10 mouse cellular contexts compared by ENCODE assay signal in genomic region chr3:84022723-84023122, GRCm38 (mm10). TPM values are rescaled to one million over a fixed set of nuclear protein-coding genes. Genes with fewer than 3 reads are reported as not detected.
A peak's percentile ranks its signal among the peaks of the same experiment; 100 is the strongest.
DNase-seq lines count a peak whose midpoint lies in the region; ATAC-seq and TF ChIP-seq lines count a peak whose summit lies in the region.
"Had no signal": no experiment of that assay in that cellular context is flagged by ENCODE, and none has a peak within 500 bp of the region (broad histone marks: within the 10 kb centered on the region; RNA-seq: fewer than 3 reads in every experiment).

No protein-coding gene starts in this region.

- in situ Hi-C loops in CH12.LX (cut with MboI; ENCODE audit: low pct_ligation_motif_present, low pct_unique_long_range_greater_than_20kb, low sequenced_read_pairs), result no loop called here

- H3K9ac ChIP-seq in kidney, embryonic 16.5 days (replicated peaks; ENCODE audit: low read length), result no peak overlapping the region
- no peak overlapping the region for H3K9ac ChIP-seq in CH12.LX (ENCODE audit: insufficient read depth, low read depth)

- peaks cover 9% of the 10 kb centered on the region for H3K79me2 ChIP-seq in CH12.LX (replicated peaks; ENCODE audit: control insufficient read depth, extremely low read depth, insufficient read depth, poor library complexity, severe bottlenecking)

- dilution Hi-C loops in CH12.LX (cut with MboI; ENCODE audit: extremely low pct_ligation_motif_present, extremely low pct_unique_long_range_greater_than_20kb, low sequenced_read_pairs), result no loop called here

- ATAC-seq in kidney, embryonic 16.5 days (ENCODE audit: low FRiP score, low TSS enrichment), result peak; percentile 58; the same call in 1 of the 2 replicates
- peak; percentile 19; the same call in 1 of the 2 replicates for ATAC-seq in erythroblast, adult 5-6 weeks (replicated peaks; ENCODE audit: low FRiP score, poor library complexity, severe bottlenecking)
- ATAC-seq in megakaryocyte-erythroid progenitor cell, adult 5-6 weeks (replicated peaks; ENCODE audit: low FRiP score, low TSS enrichment, poor library complexity, severe bottlenecking), result peak; percentile 27; the same call in 1 of the 2 replicates

- no peak overlapping the region for H3K4me2 ChIP-seq in kidney, embryonic 16.5 days (replicated peaks; ENCODE audit: low read depth, low read length)
- peak overlapping the region; percentile 6; the same call in 1 of the 2 replicates for H3K4me2 ChIP-seq in CH12.LX (ENCODE audit: insufficient read depth, low read depth, poor library complexity, severe bottlenecking)

- TF ChIP-seq POLR2A in CH12.LX (IDR thresholded peaks at IDR 0.05; ENCODE audit: low read depth, low read length), result no peak
- TF ChIP-seq POLR2A in thymus, adult 2 months (IDR thresholded peaks at IDR 0.05; ENCODE audit: control insufficient read depth, extremely low read depth, insufficient read depth, low read length, poor library complexity), result no peak

- no peaks in the 10 kb centered on the region for H3K9me3 ChIP-seq in kidney, embryonic 16.5 days (ENCODE audit: low read length)
- H3K9me3 ChIP-seq in CH12.LX (replicated peaks; ENCODE audit: low read length), result no peaks in the 10 kb centered on the region

- no peaks in the 10 kb centered on the region for H3K27me3 ChIP-seq in kidney, embryonic 16.5 days (ENCODE audit: insufficient read depth, low read length)
- H3K27me3 ChIP-seq in CH12.LX (replicated peaks), result no peaks in the 10 kb centered on the region
- no peaks in the 10 kb centered on the region for H3K27me3 ChIP-seq in thymus, adult 2 months (ENCODE audit: control insufficient read depth, insufficient read depth, low read length)

- DNase-seq in kidney, postnatal 10 days, result no peak
- DNase-seq in CH12.LX (ENCODE audit: extremely low read depth), result peak; percentile 77
- no peak for DNase-seq in thymus, adult 2 months
- DNase-seq in right cerebral cortex, postnatal 4 days, result no peak
- DNase-seq in kidney, postnatal 25 days, result no peak
- DNase-seq: adrenal gland, postnatal 36 days had no signal

- 0 out of 2 replicates have a peak, but pooled peaks cover 2% of the 10 kb centered on the region for H3K36me3 ChIP-seq in kidney, embryonic 16.5 days (ENCODE audit: insufficient read depth, low read length)
- peaks cover 19 to 73% of the 10 kb centered on the region in 2 experiments for H3K36me3 ChIP-seq in CH12.LX (replicated peaks in 1 of 2; ENCODE audit: control insufficient read depth in 1 of 2, insufficient read depth in 1 of 2, low read length in 1 of 2)
- H3K36me3 ChIP-seq in thymus, adult 2 months (ENCODE audit: control insufficient read depth, insufficient read depth, low read length), result no peaks in the 10 kb centered on the region; the same call in 1 of the 2 replicates

- H3K4me3 ChIP-seq in kidney, embryonic 16.5 days (ENCODE audit: low read length), result no peak overlapping the region
- H3K4me3 ChIP-seq in CH12.LX (replicated peaks in 1 of 3; ENCODE audit: low read depth in 2 of 3, low read length in 2 of 3, poor library complexity in 1 of 3), result no peak overlapping the region
- no peak overlapping the region for H3K4me3 ChIP-seq in thymus, adult 2 months (ENCODE audit: control insufficient read depth, insufficient read depth, low read length)
- H3K4me3 ChIP-seq: layer of hippocampus, adult 2 months had no signal

- peaks cover 29% of the 10 kb centered on the region for H3K4me1 ChIP-seq in kidney, embryonic 16.5 days (ENCODE audit: insufficient read depth, low read length)
- peaks cover 20 to 95% of the 10 kb centered on the region in 2 experiments for H3K4me1 ChIP-seq in CH12.LX (ENCODE audit: control insufficient read depth in 1 of 2, insufficient read depth in 2 of 2)
- H3K4me1 ChIP-seq in thymus, adult 2 months (replicated peaks; ENCODE audit: control insufficient read depth, insufficient read depth, low read length), result peaks cover 5% of the 10 kb centered on the region

- TF ChIP-seq RAD21 in CH12.LX (IDR thresholded peaks at IDR 0.05; ENCODE audit: low read depth, low read length), result no peak; the same call in 1 of the 2 replicates

- H3K27ac ChIP-seq in kidney, embryonic 16.5 days (ENCODE audit: low read length), result no peak overlapping the region
- no peak overlapping the region for H3K27ac ChIP-seq in CH12.LX (ENCODE audit: insufficient read depth, low read depth)
- no peak overlapping the region for H3K27ac ChIP-seq in thymus, adult 2 months (ENCODE audit: control insufficient read depth, insufficient read depth, low read length)
- H3K27ac ChIP-seq: layer of hippocampus, adult 2 months had no signal

- TF ChIP-seq EP300 in CH12.LX (IDR thresholded peaks at IDR 0.05; ENCODE audit: low read length), result no peak

- 67% methylated on average over 5 of the region's 5 CpGs for WGBS in kidney, embryonic 16.5 days
- WGBS in thymus, adult 2 months, result 84% methylated on average over 5 of the region's 5 CpGs

- no peak for TF ChIP-seq CTCF in CH12.LX (conservative IDR thresholded peaks at IDR 0.05 in 1 of 2, IDR thresholded peaks at IDR 0.05 in 1 of 2; ENCODE audit: low read depth in 2 of 2, low read length in 2 of 2)
- TF ChIP-seq CTCF in thymus, adult 2 months (IDR thresholded peaks at IDR 0.05; ENCODE audit: borderline replicate concordance, control insufficient read depth, extremely low read depth, insufficient read depth, low read length, poor library complexity), result no peak

TF ChIP-seq in CH12.LX, 34 proteins besides CTCF, POLR2A, EP300 and RAD21:
- TF ChIP-seq MAX (IDR thresholded peaks at IDR 0.05; ENCODE audit: low read length) (no peak), MAZ (IDR thresholded peaks at IDR 0.05; ENCODE audit: low read depth, low read length) (no peak), TCF12 (IDR thresholded peaks at IDR 0.05; ENCODE audit: low read depth, low read length) (no peak; the same call in 1 of the 2 replicates), ZNF384 (IDR thresholded peaks at IDR 0.05; ENCODE audit: low read depth, low read length) (no peak), UBTF (IDR thresholded peaks at IDR 0.05; ENCODE audit: low read depth, low read length) (0 out of 2 replicates have a peak, but pooled peaks have one; percentile 48), E2F4 (IDR thresholded peaks at IDR 0.05; ENCODE audit: insufficient replicate concordance, low read depth, low read length) (no peak), MAFK (IDR thresholded peaks at IDR 0.05; ENCODE audit: insufficient replicate concordance, low read length) (0 out of 2 replicates have a peak, but pooled peaks have one; percentile 66), CHD1 (IDR thresholded peaks at IDR 0.05; ENCODE audit: low read depth, low read length) (no peak), SIN3A (IDR thresholded peaks at IDR 0.05; ENCODE audit: low read length) (no peak), ZMIZ1 (IDR thresholded peaks at IDR 0.05; ENCODE audit: low read depth, low read length) (no peak), MEF2A (IDR thresholded peaks at IDR 0.05; ENCODE audit: borderline replicate concordance, low read depth, low read length) (peak; percentile 60), ZC3H11A (IDR thresholded peaks at IDR 0.05; ENCODE audit: low read depth, low read length) (no peak), TBP (conservative IDR thresholded peaks at IDR 0.05; ENCODE audit: low read depth, low read length) (0 out of 2 replicates have a peak, but pooled peaks have one; percentile 28), NRF1 (IDR thresholded peaks at IDR 0.05; ENCODE audit: low read depth, low read length) (no peak), MXI1 (IDR thresholded peaks at IDR 0.05; ENCODE audit: low read depth, low read length) (no peak), USF2 (conservative IDR thresholded peaks at IDR 0.05; ENCODE audit: low read depth, low read length) (no peak), ZKSCAN1 (IDR thresholded peaks at IDR 0.05; ENCODE audit: borderline replicate concordance, low read depth, low read length) (no peak), GABPA (IDR thresholded peaks at IDR 0.05; ENCODE audit: insufficient replicate concordance, low read depth, low read length) (no peak), PAX5 (IDR thresholded peaks at IDR 0.05; ENCODE audit: low read length) (no peak), SMC3 (IDR thresholded peaks at IDR 0.05; ENCODE audit: low read depth, low read length) (no peak), JUND (conservative IDR thresholded peaks at IDR 0.05; ENCODE audit: low read depth, low read length) (no peak), MYC (IDR thresholded peaks at IDR 0.05; ENCODE audit: low read depth, low read length) (no peak), BHLHE40 (IDR thresholded peaks at IDR 0.05; ENCODE audit: low read depth, low read length) (peak; percentile 94), RCOR1 (conservative IDR thresholded peaks at IDR 0.05; ENCODE audit: low read depth, low read length) (0 out of 2 replicates have a peak, but pooled peaks have one; percentile 36), HCFC1 (IDR thresholded peaks at IDR 0.05; ENCODE audit: low read depth, low read length) (no peak), KAT2A (IDR thresholded peaks at IDR 0.05; ENCODE audit: insufficient replicate concordance, low read length) (no peak), CHD2 (IDR thresholded peaks at IDR 0.05; ENCODE audit: low read length) (no peak), JUN (IDR thresholded peaks at IDR 0.05; ENCODE audit: insufficient read depth, low read depth, low read length) (no peak), USF1 (IDR thresholded peaks at IDR 0.05; ENCODE audit: low read depth, low read length) (no peak), NELFE (IDR thresholded peaks at IDR 0.05; ENCODE audit: low read depth, low read length) (no peak), ETS1 (conservative IDR thresholded peaks at IDR 0.05; ENCODE audit: low read depth, low read length) (peak; percentile 86), ELF1 (IDR thresholded peaks at IDR 0.05; ENCODE audit: low read depth, low read length) (0 out of 2 replicates have a peak, but pooled peaks have one; percentile 7), IRF4 (IDR thresholded peaks at IDR 0.05; ENCODE audit: low read depth, low read length) (peak; percentile 78), POLR2AphosphoS2 (IDR thresholded peaks at IDR 0.05; ENCODE audit: low read depth, low read length) (no peak)

RNA-seq across cellular contexts. Expression of gene Tmem131l, which starts 17.3 kb away (rescaled TPM):
- polyA plus RNA-seq in kidney, embryonic 16.5 days (2015; fragmentation: Nextera tagmentation; extraction: Ambion mirVana), result 33.5 and 35.1 TPM in 2 replicates
- total RNA-seq in CH12.LX (2012; rRNA removed) (28.7 and 37.1 TPM in 2 replicates), CH12.LX (2014; rRNA removed) (29.4 and 32.7 TPM in 2 replicates)
- polyA plus RNA-seq in CH12.LX (2012; ENCODE audit: insufficient read length, low read depth), result 78.5 and 89.7 TPM in 2 replicates
- total RNA-seq in erythroblast, adult 5-6 weeks (2015; ENCODE audit: low replicate concordance), result 753 and 807 TPM in 2 replicates
- 938 and 1,004 TPM in 2 replicates for total RNA-seq in erythroblast, adult 5-6 weeks (2017; ENCODE audit: low replicate concordance)
- 103 and 106 TPM in 2 replicates for total RNA-seq in megakaryocyte-erythroid progenitor cell, adult 5-6 weeks (2014; fragmentation: Nextera tagmentation)
- 32.7 and 42.1 TPM in 2 replicates for total RNA-seq in megakaryocyte-erythroid progenitor cell, adult 5-6 weeks (2017)
- polyA plus RNA-seq in thymus, adult 2 months (2012; rRNA removed), result 178 and 201 TPM in 2 replicates

Comparison
In these comparisons a context has a peak if more than half of its experiments do, and no peak if none do; other contexts are left out.
1. RNA of gene Tmem131l, which starts 17.3 kb away (total RNA-seq): 753 to 1,004 TPM in erythroblast, adult 5-6 weeks; 32.7 to 106 TPM in megakaryocyte-erythroid progenitor cell, adult 5-6 weeks and 28.7 to 37.1 TPM in CH12.LX; every median in the first group is over 4 times any median in the second.
2. Peak in every context shown above with its lines, with median percentiles within 50 percentile points of each other: ATAC-seq.